In genomic region chr2:146062330-146063092, GRCm38 (mm10) we compare ENCODE assay signal across 8 mouse cellular contexts.
A peak's percentile ranks its signal among the peaks of the same experiment; 100 is the strongest.
DNase-seq lines count a peak whose midpoint lies in the region; ATAC-seq and TF ChIP-seq lines count a peak whose summit lies in the region.

No protein-coding gene starts in this region.

- peaks cover 65% of the 10 kb centered on the region for H3K4me1 ChIP-seq in hindbrain, embryonic 10.5 days (replicated peaks)
- peaks cover 62% of the 10 kb centered on the region for H3K4me1 ChIP-seq in midbrain, embryonic 12.5 days

- intact Hi-C loops in gastrocnemius, adult 2 months (cut with DNase I) = no loop called here

- no peaks in the 10 kb centered on the region for H3K36me3 ChIP-seq in hindbrain, embryonic 10.5 days
- no peaks in the 10 kb centered on the region for H3K36me3 ChIP-seq in midbrain, embryonic 12.5 days

- no peaks in the 10 kb centered on the region for H3K9me3 ChIP-seq in hindbrain, embryonic 10.5 days
- no peaks in the 10 kb centered on the region for H3K9me3 ChIP-seq in midbrain, embryonic 12.5 days

- peak overlapping the region; percentile 37 for H3K4me2 ChIP-seq in midbrain, embryonic 12.5 days (replicated peaks)

- no peak for TF ChIP-seq CTCF in gastrocnemius, adult 2 months (IDR thresholded peaks at IDR 0.05)

- H3K4me3 ChIP-seq in gastrocnemius, adult 2 months = peak overlapping the region; percentile 43
- H3K4me3 ChIP-seq in hindbrain, embryonic 10.5 days = peak overlapping the region; percentile 25
- no peak overlapping the region; the same call in 1 of the 2 replicates for H3K4me3 ChIP-seq in midbrain, embryonic 12.5 days

- no peak for DNase-seq in gastrocnemius, adult 2 months
- no peak for DNase-seq in gastrocnemius, postnatal 4 days (ENCODE audit: low spot score in 2 of 2)
- peak; percentile 41 for DNase-seq in hindbrain, embryonic 10.5 days (ENCODE audit: low spot score)
- no peak for DNase-seq in spleen, postnatal 4 days (ENCODE audit: low spot score in 2 of 2)

- H3K9ac ChIP-seq in midbrain, embryonic 12.5 days (replicated peaks) = no peak overlapping the region

- no peak overlapping the region for H3K27ac ChIP-seq in gastrocnemius, adult 2 months
- peak overlapping the region; percentile 83 for H3K27ac ChIP-seq in hindbrain, embryonic 10.5 days
- peak overlapping the region; percentile 84 for H3K27ac ChIP-seq in midbrain, embryonic 12.5 days (replicated peaks)

- ATAC-seq in activated CD4-positive, CD25-positive, alpha-beta regulatory T cell, adult 4 months = peak; percentile 36
- peak; percentile 50; the same call in 1 of the 2 replicates for ATAC-seq in midbrain, embryonic 12.5 days (ENCODE audit: low FRiP score, low read depth)
- ATAC-seq in erythroblast, adult 5-6 weeks (replicated peaks; ENCODE audit: low FRiP score, poor library complexity, severe bottlenecking) = no peak
- no peak for ATAC-seq in frontal cortex, adult (ENCODE audit: low TSS enrichment)

- 18% methylated on average over 13 of the region's 13 CpGs for WGBS in hindbrain, embryonic 10.5 days
- 8% methylated on average over 13 of the region's 13 CpGs for WGBS in midbrain, embryonic 12.5 days

- H3K27me3 ChIP-seq in hindbrain, embryonic 10.5 days (ENCODE audit: insufficient read depth, poor library complexity, severe bottlenecking) = no peaks in the 10 kb centered on the region; the same call in 1 of the 2 replicates
- no peaks in the 10 kb centered on the region for H3K27me3 ChIP-seq in midbrain, embryonic 12.5 days

Comparison
In these comparisons a context has a peak if more than half of its experiments do, and no peak if none do; other contexts are left out.
1. ATAC-seq: peak in activated CD4-positive, CD25-positive, alpha-beta regulatory T cell, adult 4 months (single experiment) and midbrain, embryonic 12.5 days (single experiment); none in erythroblast, adult 5-6 weeks (single experiment) and frontal cortex, adult (single experiment).